Mouse (Mus musculus) forebrain, embryonic 14.5 days (tissue): ENCODE data around the gene Deaf1. TPM values are rescaled to one million over a fixed set of nuclear protein-coding genes. Genes with fewer than 3 reads are reported as not detected.

Source experiments
- ATAC-seq: fragments of 200-750 bp; cut with Nextera tagmentation; 2 replicates; pipeline ENCODE4 v1.8.0; 2017; ENCODE audit warnings: mild to moderate bottlenecking, moderate library complexity
- DNase-seq: peaks from one replicate; pipeline ENCODE4 v3.0.0-alpha.2; 2015; ENCODE audit warnings: low spot score
- H3K27ac ChIP-seq: fragments of 300-500 bp; sonication (generic); 2 replicates; pipeline ENCODE4 v1.5.1; 2014; ENCODE audit warnings: low read depth, mild to moderate bottlenecking, control low read depth, low read length, moderate library complexity
- H3K27me3 ChIP-seq: fragments of 300-500 bp; sonication (generic); replicated peaks from 2 replicates; pipeline ENCODE4 v1.6.1; 2014; ENCODE audit warnings: low read length, control low read depth, mixed read lengths; ENCODE audit not compliant: control insufficient read depth, insufficient read depth
- H3K36me3 ChIP-seq: fragments of 300-500 bp; sonication (generic); 2 replicates; pipeline ENCODE4 v1.6.1; 2014; ENCODE audit warnings: low read length, control low read depth; ENCODE audit not compliant: control insufficient read depth, insufficient read depth
- H3K4me1 ChIP-seq: fragments of 300-500 bp; sonication (generic); 2 replicates; pipeline ENCODE4 v1.6.1; 2014; ENCODE audit warnings: antibody characterized with exemption, low read length, control low read depth; ENCODE audit not compliant: control insufficient read depth, insufficient read depth
- H3K4me2 ChIP-seq: fragments of 300-500 bp; sonication (generic); 2 replicates; pipeline ENCODE4 v1.6.1; 2014; ENCODE audit warnings: mild to moderate bottlenecking, control low read depth, low read length
- H3K4me3 ChIP-seq: fragments of 300-500 bp; sonication (generic); 2 replicates; pipeline ENCODE4 v1.5.1; 2014; ENCODE audit warnings: low read depth, low read length, control low read depth
- H3K9ac ChIP-seq: fragments of 300-500 bp; sonication (generic); 2 replicates; pipeline ENCODE4 v1.6.1; 2014; ENCODE audit warnings: mild to moderate bottlenecking, low read length, control low read depth, moderate library complexity
- H3K9me3 ChIP-seq: fragments of 300-500 bp; sonication (generic); replicated peaks from 2 replicates; pipeline ENCODE4 v1.6.1; 2016; ENCODE audit warnings: low read length, control low read depth, mixed read lengths; ENCODE audit not compliant: control insufficient read depth
- WGBS: fragments of 180-500 bp; shearing (Covaris S2); extraction: QIAGEN DNeasy Blood & Tissue Kit; methylation state at CpG from one replicate; pipeline ENCODE4 v1.1.7; 2014; 5-methylcytosine and 5-hydroxymethylcytosine counted together
- polyA plus RNA-seq: library from polyadenylated mRNA; unstranded; fragments of >200 nt; fragmentation: Nextera tagmentation; extraction: Ambion mirVana; gene quantifications from 2 replicates; pipeline ENCODE4 v1.2.1, GENCODE M21; 2014

Gene Deaf1
- polyA plus RNA-seq, 1 experiment from 2014 or later, result 118 TPM

GRCm38 (mm10) chr7:141317619-141318132 lies 9.8 kb downstream of the Deaf1 start:
- DNase-seq (no peak), ATAC-seq (no peak)
- H3K4me3 ChIP-seq, result no peak overlapping the region
- no peak overlapping the region for H3K27ac ChIP-seq
- H3K36me3 ChIP-seq, result peaks cover 98% of the 10 kb centered on the region
- WGBS, result 91% methylated on average over 1 of the region's 1 CpGs
- H3K9me3 ChIP-seq, result no peaks in the 10 kb centered on the region
- H3K4me1 ChIP-seq, result no peaks in the 10 kb centered on the region
- H3K27me3 ChIP-seq, result no peaks in the 10 kb centered on the region
- H3K9ac ChIP-seq, result no peak overlapping the region
- H3K4me2 ChIP-seq, result no peak overlapping the region

DNA sequence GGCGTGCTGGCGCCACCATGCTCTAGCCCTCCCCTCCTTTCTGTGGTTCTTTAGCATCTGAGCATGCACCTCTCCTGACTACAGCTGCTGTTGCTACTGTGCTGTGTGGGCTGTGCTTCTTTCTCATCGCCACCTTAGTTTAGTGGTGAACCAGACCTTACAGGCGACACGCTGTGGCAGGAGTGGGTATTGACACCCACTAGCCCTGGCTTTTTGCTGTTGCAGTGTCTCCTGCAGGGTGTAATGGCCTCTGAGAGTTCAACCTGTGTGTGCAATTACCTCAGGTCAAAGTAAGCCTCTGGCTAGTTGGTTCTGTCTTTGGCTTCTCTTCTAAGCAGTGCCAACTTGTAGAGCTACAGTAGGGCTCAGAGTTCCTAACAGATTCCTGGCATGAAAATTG lies 11.5 kb downstream of the Deaf1 start:
- Histone ChIP-seq H3K36me3 (peaks cover 98% of the 10 kb centered on the region), H3K27me3 (no peaks in the 10 kb centered on the region), H3K4me2 (no peak overlapping the region), H3K9ac (no peak overlapping the region), H3K27ac (no peak overlapping the region), H3K4me3 (no peak overlapping the region), H3K4me1 (no peaks in the 10 kb centered on the region), H3K9me3 (no peaks in the 10 kb centered on the region)
- ATAC-seq, result no peak
- WGBS, result 80% methylated on average over 5 of the region's 5 CpGs
- DNase-seq, result no peak

DNA sequence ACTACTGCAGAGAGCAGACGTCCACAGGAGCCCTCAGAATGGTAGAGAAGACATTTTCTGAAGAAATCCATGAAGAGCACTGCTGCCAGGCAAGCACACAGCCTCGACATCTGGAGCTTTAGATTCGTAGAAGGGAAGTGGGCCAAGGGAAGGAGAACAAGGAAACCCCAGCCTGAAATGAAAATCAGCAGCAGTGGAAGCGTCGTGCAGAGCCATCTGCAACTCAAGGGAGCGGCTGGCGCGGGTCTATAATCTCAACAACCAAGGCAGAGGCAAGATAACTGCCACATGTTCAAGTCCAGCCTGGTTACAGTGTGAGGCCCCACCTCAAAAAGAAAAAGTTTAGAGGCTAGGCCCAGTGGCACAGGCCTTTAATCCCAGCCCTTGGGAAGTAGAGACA lies 12.4 kb downstream of the Deaf1 start:
- WGBS, result 92% methylated on average over 8 of the region's 8 CpGs
- Histone ChIP-seq H3K4me1 (no peaks in the 10 kb centered on the region), H3K9me3 (no peaks in the 10 kb centered on the region), H3K27me3 (no peaks in the 10 kb centered on the region), H3K27ac (no peak overlapping the region), H3K9ac (no peak overlapping the region), H3K4me3 (no peak overlapping the region), H3K36me3 (peaks cover 98% of the 10 kb centered on the region), H3K4me2 (no peak overlapping the region)
- ATAC-seq (no peak), DNase-seq (no peak)

GRCm38 (mm10) chr7:141314416-141314815 lies 13.1 kb downstream of the Deaf1 start:
- H3K36me3 ChIP-seq, result peaks cover 99% of the 10 kb centered on the region
- no peak overlapping the region for H3K27ac ChIP-seq
- 91% methylated on average over 2 of the region's 2 CpGs for WGBS
- no peak overlapping the region for H3K9ac ChIP-seq
- no peaks in the 10 kb centered on the region for H3K4me1 ChIP-seq
- no peak overlapping the region for H3K4me2 ChIP-seq
- no peaks in the 10 kb centered on the region for H3K27me3 ChIP-seq
- DNase-seq (no peak), ATAC-seq (no peak)
- no peaks in the 10 kb centered on the region for H3K9me3 ChIP-seq
- H3K4me3 ChIP-seq, result no peak overlapping the region

GRCm38 (mm10) chr7:141304537-141304936 lies 23.0 kb downstream of the Deaf1 start:
- no peak for ATAC-seq
- Histone ChIP-seq H3K27ac (no peak overlapping the region), H3K9ac (no peak overlapping the region), H3K4me3 (no peak overlapping the region), H3K9me3 (no peaks in the 10 kb centered on the region), H3K4me2 (no peak overlapping the region), H3K27me3 (no peaks in the 10 kb centered on the region), H3K36me3 (peaks cover 98% of the 10 kb centered on the region), H3K4me1 (no peaks in the 10 kb centered on the region)
- WGBS, result 93% methylated on average over 4 of the region's 4 CpGs
- no peak for DNase-seq

- 77% methylated on average over 1 of the region's 1 CpGs for WGBS
- no peak for DNase-seq
- peaks cover 91% of the 10 kb centered on the region for H3K36me3 ChIP-seq
These were observed 24.7 kb downstream of the Deaf1 start for GRCm38 (mm10) chr7:141302702-141303268.

DNA sequence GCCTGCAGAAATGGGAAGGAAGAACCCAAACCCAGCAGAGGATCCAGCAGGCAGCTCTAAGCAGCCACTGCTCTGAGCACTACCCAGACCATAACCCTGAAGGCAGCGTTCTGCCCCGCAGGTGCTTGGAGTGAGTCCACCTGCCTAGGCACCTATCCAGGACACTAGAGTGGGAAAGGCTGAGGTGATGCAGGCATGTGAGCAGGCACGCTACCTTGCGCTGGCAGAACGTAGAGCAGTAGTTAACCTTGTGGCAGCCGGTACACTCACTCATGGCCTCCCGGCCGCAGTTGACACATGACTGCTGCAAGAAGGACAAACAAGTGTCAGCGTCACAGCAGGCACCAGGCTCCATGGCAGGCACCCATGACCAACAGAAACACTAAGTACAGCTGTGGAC lies 26.1 kb downstream of the Deaf1 start:
- H3K27me3 ChIP-seq, result no peaks in the 10 kb centered on the region
- no peak for ATAC-seq
- 97% methylated on average over 9 of the region's 9 CpGs for WGBS

More at GRCm38 (mm10) chr7:141302702-141303268, 24.7 kb downstream of the Deaf1 start:
- Histone ChIP-seq H3K9me3 (no peaks in the 10 kb centered on the region), H3K4me2 (no peak overlapping the region), H3K4me3 (no peak overlapping the region), H3K9ac (no peak overlapping the region), H3K27me3 (no peaks in the 10 kb centered on the region), H3K4me1 (no peaks in the 10 kb centered on the region), H3K27ac (no peak overlapping the region)
- ATAC-seq, result no peak

DNA sequence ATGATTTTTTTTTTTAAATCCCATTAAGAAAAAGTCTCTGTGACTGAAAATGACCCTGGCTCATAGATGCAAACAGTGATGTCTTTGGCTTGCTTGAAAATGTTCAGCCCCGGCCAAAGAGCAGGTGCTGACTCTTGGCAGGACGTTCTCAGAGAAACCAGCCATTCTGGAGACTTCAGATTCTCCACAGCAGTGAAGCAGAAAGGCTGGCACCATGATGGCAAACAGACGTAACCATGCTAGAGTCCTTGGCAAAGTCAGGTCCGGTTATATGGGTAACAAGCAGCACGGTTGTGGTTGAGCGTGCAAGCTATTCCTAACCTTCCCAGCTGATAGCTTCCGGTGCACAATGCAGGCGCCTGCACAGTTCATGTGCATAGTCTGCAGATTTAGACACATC lies 28.3 kb downstream of the Deaf1 start:
- H3K36me3 ChIP-seq, result peaks cover 65% of the 10 kb centered on the region
- no peak overlapping the region for H3K4me3 ChIP-seq
- peaks cover under 1% of the 10 kb centered on the region; the same call in 1 of the 2 replicates for H3K4me1 ChIP-seq
- H3K27ac ChIP-seq, result no peak overlapping the region
- no peak overlapping the region for H3K4me2 ChIP-seq
- no peak overlapping the region for H3K9ac ChIP-seq
- H3K9me3 ChIP-seq, result no peaks in the 10 kb centered on the region
- DNase-seq (no peak), ATAC-seq (no peak)
- peaks cover 15% of the 10 kb centered on the region for H3K27me3 ChIP-seq
- 94% methylated on average over 8 of the region's 8 CpGs for WGBS

More for the DNA sequence above, 26.1 kb downstream of the Deaf1 start:
- no peak overlapping the region for H3K4me3 ChIP-seq
- no peak overlapping the region for H3K27ac ChIP-seq
- no peaks in the 10 kb centered on the region for H3K9me3 ChIP-seq
- no peak overlapping the region for H3K4me2 ChIP-seq
- DNase-seq, result no peak
- no peaks in the 10 kb centered on the region for H3K4me1 ChIP-seq
- no peak overlapping the region for H3K9ac ChIP-seq
- peaks cover 87% of the 10 kb centered on the region for H3K36me3 ChIP-seq

- Histone ChIP-seq H3K4me2 (no peak overlapping the region), H3K4me1 (peaks cover 7% of the 10 kb centered on the region; the same call in 1 of the 2 replicates), H3K27me3 (peaks cover 26% of the 10 kb centered on the region), H3K9me3 (no peaks in the 10 kb centered on the region), H3K36me3 (peaks cover 55% of the 10 kb centered on the region), H3K27ac (no peak overlapping the region), H3K4me3 (no peak overlapping the region), H3K9ac (no peak overlapping the region)
- no peak for ATAC-seq
- 84% methylated on average over 3 of the region's 3 CpGs for WGBS
- no peak for DNase-seq
These were observed 29.4 kb downstream of the Deaf1 start for GRCm38 (mm10) chr7:141297926-141298650.
